Mouse (Mus musculus) embryonic facial prominence, embryonic 15.5 days (tissue): ENCODE results near the gene Ctf2. TPM values are rescaled to one million over a fixed set of nuclear protein-coding genes. Genes with fewer than 3 reads are reported as not detected.
A peak's percentile ranks its signal among the peaks of the same experiment; 100 is the strongest.

Experiments
- ATAC-seq: fragments of 200-750 bp; cut with Nextera tagmentation; 2 replicates; pipeline ENCODE4 v1.8.0; 2017; ENCODE audit warnings: low read depth, moderate TSS enrichment; ENCODE audit not compliant: insufficient number of reproducible peaks, low FRiP score, low TSS enrichment
- H3K27ac ChIP-seq: fragments of 300-500 bp; sonication (generic); replicated peaks from 2 replicates; pipeline ENCODE4 v1.5.1; 2015; ENCODE audit warnings: mild to moderate bottlenecking, inconsistent platforms
- H3K27me3 ChIP-seq: fragments of 300-500 bp; sonication (generic); 2 replicates; pipeline ENCODE4 v1.6.1; 2015; ENCODE audit warnings: inconsistent platforms
- H3K36me3 ChIP-seq: fragments of 300-500 bp; sonication (generic); 2 replicates; pipeline ENCODE4 v1.6.1; 2015; ENCODE audit warnings: mild to moderate bottlenecking, inconsistent platforms
- H3K4me1 ChIP-seq: fragments of 300-500 bp; sonication (generic); 2 replicates; pipeline ENCODE4 v1.6.1; 2015; ENCODE audit warnings: inconsistent platforms
- H3K4me2 ChIP-seq: fragments of 300-500 bp; sonication (generic); replicated peaks from 2 replicates; pipeline ENCODE4 v1.6.1; 2015; ENCODE audit warnings: mild to moderate bottlenecking, inconsistent platforms
- H3K4me3 ChIP-seq: fragments of 300-500 bp; sonication (generic); replicated peaks from 2 replicates; pipeline ENCODE4 v1.5.1; 2015; ENCODE audit warnings: mild to moderate bottlenecking, inconsistent platforms
- H3K9ac ChIP-seq: fragments of 300-500 bp; sonication (generic); 2 replicates; pipeline ENCODE4 v1.6.1; 2015; ENCODE audit warnings: inconsistent platforms
- H3K9me3 ChIP-seq: fragments of 300-500 bp; sonication (generic); replicated peaks from 2 replicates; pipeline ENCODE4 v1.6.1; 2016; ENCODE audit warnings: inconsistent platforms
- WGBS: fragments of 180-500 bp; shearing (Covaris S2); methylation state at CpG from one replicate; pipeline ENCODE4 v1.1.7; 2015; 5-methylcytosine and 5-hydroxymethylcytosine counted together
- polyA plus RNA-seq: library from polyadenylated mRNA; unstranded; fragments of >200 nt; fragmentation: Nextera tagmentation; extraction: Ambion mirVana; gene quantifications from 2 replicates; pipeline ENCODE4 v1.2.1, GENCODE M21; 2015

The Ctf2 gene
- polyA plus RNA-seq, 1 experiment from 2014 or later, result 1.3 TPM

GRCm38 (mm10) chr7:127759716-127760115 is 27.8 kb upstream of the Ctf2 start:
- Histone ChIP-seq H3K27ac (no peak overlapping the region; the same call in 1 of the 2 replicates), H3K36me3 (peaks cover 61% of the 10 kb centered on the region), H3K4me2 (no peak overlapping the region), H3K4me3 (no peak overlapping the region), H3K9ac (no peak overlapping the region), H3K9me3 (no peaks in the 10 kb centered on the region), H3K4me1 (peaks cover 36% of the 10 kb centered on the region), H3K27me3 (no peaks in the 10 kb centered on the region)
- WGBS, result 27% methylated on average over 6 of the region's 6 CpGs
- ATAC-seq, result no peak

- no peak overlapping the region for H3K27ac ChIP-seq
- no peak overlapping the region for H3K9ac ChIP-seq
- no peak overlapping the region for H3K4me2 ChIP-seq
- peaks cover 33% of the 10 kb centered on the region for H3K4me1 ChIP-seq
- H3K4me3 ChIP-seq, result no peak overlapping the region
- H3K36me3 ChIP-seq, result peaks cover 96% of the 10 kb centered on the region
- H3K9me3 ChIP-seq, result no peaks in the 10 kb centered on the region
- no peaks in the 10 kb centered on the region for H3K27me3 ChIP-seq
- WGBS, result 82% methylated on average over 7 of the region's 7 CpGs
- ATAC-seq, result no peak
Measured at GRCm38 (mm10) chr7:127753741-127754140, 21.8 kb upstream of the Ctf2 start.

GRCm38 (mm10) chr7:127753158-127753557 is 21.2 kb upstream of the Ctf2 start:
- Histone ChIP-seq H3K9me3 (no peaks in the 10 kb centered on the region), H3K4me3 (no peak overlapping the region), H3K27ac (no peak overlapping the region), H3K4me1 (peaks cover 35% of the 10 kb centered on the region), H3K27me3 (no peaks in the 10 kb centered on the region), H3K9ac (no peak overlapping the region), H3K36me3 (peaks cover 96% of the 10 kb centered on the region), H3K4me2 (no peak overlapping the region)
- ATAC-seq, result no peak
- WGBS, result 46% methylated on average over 5 of the region's 5 CpGs

GRCm38 (mm10) chr7:127752069-127752468 is 20.1 kb upstream of the Ctf2 start:
- H3K4me2 ChIP-seq, result no peak overlapping the region
- H3K36me3 ChIP-seq, result peaks cover 88% of the 10 kb centered on the region
- H3K4me3 ChIP-seq, result no peak overlapping the region
- H3K9me3 ChIP-seq, result no peaks in the 10 kb centered on the region
- peaks cover 44% of the 10 kb centered on the region for H3K4me1 ChIP-seq
- H3K27me3 ChIP-seq, result no peaks in the 10 kb centered on the region
- WGBS, result 95% methylated on average over 27 of the region's 27 CpGs
- no peak overlapping the region for H3K9ac ChIP-seq
- ATAC-seq, result no peak
- no peak overlapping the region for H3K27ac ChIP-seq

GRCm38 (mm10) chr7:127751619-127752018 is 19.7 kb upstream of the Ctf2 start:
- Histone ChIP-seq H3K9me3 (no peaks in the 10 kb centered on the region), H3K4me3 (no peak overlapping the region), H3K9ac (no peak overlapping the region), H3K27me3 (no peaks in the 10 kb centered on the region), H3K27ac (no peak overlapping the region), H3K4me1 (peaks cover 40% of the 10 kb centered on the region), H3K4me2 (no peak overlapping the region), H3K36me3 (peaks cover 84% of the 10 kb centered on the region)
- WGBS, result 94% methylated on average over 5 of the region's 5 CpGs
- no peak for ATAC-seq

GRCm38 (mm10) chr7:127750131-127751127 is 18.5 kb upstream of the Ctf2 start:
- H3K9ac ChIP-seq, result no peak overlapping the region
- no peak for ATAC-seq
- H3K4me1 ChIP-seq, result peaks cover 29% of the 10 kb centered on the region
- H3K9me3 ChIP-seq, result no peaks in the 10 kb centered on the region
- H3K4me3 ChIP-seq, result no peak overlapping the region
- H3K27me3 ChIP-seq, result no peaks in the 10 kb centered on the region
- H3K4me2 ChIP-seq, result peak overlapping the region; percentile 27
- H3K36me3 ChIP-seq, result peaks cover 75% of the 10 kb centered on the region
- H3K27ac ChIP-seq, result 0 out of 2 replicates have a peak overlapping the region, but pooled peaks have one; percentile 29
- WGBS, result 72% methylated on average over 19 of the region's 19 CpGs

GRCm38 (mm10) chr7:127748235-127748560 is 16.2 kb upstream of the Ctf2 start:
- H3K9ac ChIP-seq, result no peak overlapping the region
- H3K4me2 ChIP-seq, result no peak overlapping the region
- WGBS, result 93% methylated on average over 28 of the region's 28 CpGs
- peaks cover 27% of the 10 kb centered on the region for H3K4me1 ChIP-seq
- no peaks in the 10 kb centered on the region for H3K27me3 ChIP-seq
- H3K36me3 ChIP-seq, result peaks cover 52% of the 10 kb centered on the region
- no peaks in the 10 kb centered on the region for H3K9me3 ChIP-seq
- H3K4me3 ChIP-seq, result peak overlapping the region; percentile 77
- no peak for ATAC-seq
- H3K27ac ChIP-seq, result no peak overlapping the region; the same call in 1 of the 2 replicates

GRCm38 (mm10) chr7:127747559-127748234 is 15.7 kb upstream of the Ctf2 start:
- no peak for ATAC-seq
- Histone ChIP-seq H3K27me3 (no peaks in the 10 kb centered on the region), H3K4me3 (peak overlapping the region; percentile 77), H3K9ac (peak overlapping the region; percentile 74; the same call in 1 of the 2 replicates), H3K36me3 (peaks cover 47% of the 10 kb centered on the region), H3K4me2 (peak overlapping the region; percentile 89), H3K4me1 (peaks cover 22% of the 10 kb centered on the region), H3K9me3 (no peaks in the 10 kb centered on the region), H3K27ac (peak overlapping the region; percentile 93)
- 29% methylated on average over 6 of the region's 6 CpGs for WGBS

GRCm38 (mm10) chr7:127746494-127747491 is 14.8 kb upstream of the Ctf2 start:
- Histone ChIP-seq H3K27ac (peak overlapping the region; percentile 93), H3K27me3 (no peaks in the 10 kb centered on the region), H3K4me2 (peak overlapping the region; percentile 89), H3K4me3 (peak overlapping the region; percentile 77), H3K36me3 (peaks cover 38% of the 10 kb centered on the region), H3K4me1 (peaks cover 21% of the 10 kb centered on the region), H3K9ac (peak overlapping the region; percentile 74), H3K9me3 (no peaks in the 10 kb centered on the region)
- ATAC-seq, result 0 out of 2 replicates have a peak, but pooled peaks have one; percentile 0
- under 1% methylated on average over 45 of the region's 62 CpGs for WGBS

- H3K9ac ChIP-seq, result peak overlapping the region; percentile 74
- H3K9me3 ChIP-seq, result no peaks in the 10 kb centered on the region
- H3K36me3 ChIP-seq, result peaks cover 29% of the 10 kb centered on the region
- ATAC-seq, result peak; percentile 91
- peak overlapping the region; percentile 93 for H3K27ac ChIP-seq
- H3K4me1 ChIP-seq, result peaks cover 21% of the 10 kb centered on the region
- H3K27me3 ChIP-seq, result no peaks in the 10 kb centered on the region
- WGBS, result under 1% methylated on average over 39 of the region's 39 CpGs
- H3K4me3 ChIP-seq, result peak overlapping the region; percentile 77
- H3K4me2 ChIP-seq, result peak overlapping the region; percentile 89
Measured at GRCm38 (mm10) chr7:127745652-127746493, 13.9 kb upstream of the Ctf2 start.
